Mouse (Mus musculus): ENCODE measurements around the gene Hoxc11. TPM values are rescaled to one million over a fixed set of nuclear protein-coding genes. Genes with fewer than 3 reads are reported as not detected.

The Hoxc11 gene
- polyA plus RNA-seq (2015; fragmentation: Nextera tagmentation; extraction: Ambion mirVana), result 0.06 TPM in 1 of 2 replicates, not detected in the other

DNA sequence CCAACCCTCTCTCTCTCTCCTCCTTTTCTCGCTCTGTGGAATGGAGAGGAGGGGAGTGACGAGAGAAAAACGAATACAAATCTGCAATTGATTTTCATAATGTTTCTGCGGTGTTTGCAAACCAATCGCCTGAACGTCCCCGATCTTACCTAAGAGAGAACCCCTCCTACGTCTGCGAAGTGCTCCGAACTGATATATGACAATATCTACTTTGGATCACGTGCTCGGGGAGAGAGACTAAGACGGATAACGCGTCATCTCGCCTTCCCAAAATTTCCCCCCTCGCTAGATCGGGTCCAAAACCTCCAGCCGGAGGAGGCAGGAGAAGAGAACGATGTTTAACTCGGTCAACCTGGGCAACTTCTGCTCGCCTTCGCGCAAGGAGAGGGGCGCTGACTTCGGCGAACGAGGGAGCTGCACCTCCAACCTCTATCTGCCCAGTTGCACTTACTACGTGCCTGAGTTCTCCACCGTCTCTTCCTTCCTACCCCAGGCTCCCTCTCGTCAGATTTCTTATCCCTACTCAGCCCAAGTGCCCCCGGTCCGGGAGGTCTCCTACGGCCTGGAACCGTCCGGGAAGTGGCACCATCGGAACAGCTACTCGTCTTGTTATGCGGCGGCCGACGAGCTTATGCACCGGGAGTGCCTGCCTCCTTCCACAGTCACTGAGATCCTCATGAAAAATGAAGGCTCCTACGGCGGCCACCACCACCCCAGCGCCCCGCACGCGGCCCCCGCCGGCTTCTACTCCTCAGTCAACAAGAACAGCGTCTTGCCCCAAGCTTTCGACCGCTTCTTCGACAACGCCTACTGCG is at the start of gene Hoxc11:
Gene Hoxc11, plus strand, starts transcription at position 236 of the 815 bp plus-strand sequence.
- Histone ChIP-seq H3K9me3 (ENCODE audit: control insufficient read depth, low read length) (no peaks in the 10 kb centered on the region), H3K4me2 (ENCODE audit: low read depth, low read length) (no peak within 1 kb of the TSS), H3K4me1 (ENCODE audit: control insufficient read depth, insufficient read depth, low read length) (no peaks in the 10 kb centered on the region), H3K27ac (ENCODE audit: low read length) (no peak within 1 kb of the TSS), H3K4me3 (ENCODE audit: low read length) (no peak within 1 kb of the TSS; the same call in 1 of the 2 replicates), H3K9ac (ENCODE audit: low read depth, low read length) (no peak within 1 kb of the TSS), H3K27me3 (replicated peaks; ENCODE audit: control insufficient read depth, insufficient read depth, low read length) (peaks cover 82% of the 10 kb centered on the region), H3K36me3 (ENCODE audit: control insufficient read depth, insufficient read depth, low read length) (no peaks in the 10 kb centered on the region)
- whole genome bisulfite sequencing, result under 1% methylated on average over 56 of the region's 57 CpGs
- ATAC-seq, result no peak

- Histone ChIP-seq H3K4me3 (ENCODE audit: low read length) (no peak overlapping the region), H3K4me1 (ENCODE audit: control insufficient read depth, insufficient read depth, low read length) (no peaks in the 10 kb centered on the region), H3K9me3 (ENCODE audit: control insufficient read depth, low read length) (no peaks in the 10 kb centered on the region), H3K27me3 (replicated peaks; ENCODE audit: control insufficient read depth, insufficient read depth, low read length) (peaks cover 51% of the 10 kb centered on the region), H3K4me2 (ENCODE audit: low read depth, low read length) (no peak overlapping the region), H3K27ac (ENCODE audit: low read length) (no peak overlapping the region), H3K9ac (ENCODE audit: low read depth, low read length) (no peak overlapping the region), H3K36me3 (ENCODE audit: control insufficient read depth, insufficient read depth, low read length) (no peaks in the 10 kb centered on the region)
- ATAC-seq, result no peak
- 38% methylated on average over 1 of the region's 1 CpGs for WGBS
Observed at GRCm38 (mm10) chr15:102904946-102905345, 49.3 kb upstream of the Hoxc11 start.

- WGBS, result under 1% methylated on average over 4 of the region's 4 CpGs
- peaks cover 75% of the 10 kb centered on the region for H3K27me3 ChIP-seq (replicated peaks; ENCODE audit: control insufficient read depth, insufficient read depth, low read length)
Observed at GRCm38 (mm10) chr15:102909536-102909935, 44.7 kb upstream of the Hoxc11 start.

DNA sequence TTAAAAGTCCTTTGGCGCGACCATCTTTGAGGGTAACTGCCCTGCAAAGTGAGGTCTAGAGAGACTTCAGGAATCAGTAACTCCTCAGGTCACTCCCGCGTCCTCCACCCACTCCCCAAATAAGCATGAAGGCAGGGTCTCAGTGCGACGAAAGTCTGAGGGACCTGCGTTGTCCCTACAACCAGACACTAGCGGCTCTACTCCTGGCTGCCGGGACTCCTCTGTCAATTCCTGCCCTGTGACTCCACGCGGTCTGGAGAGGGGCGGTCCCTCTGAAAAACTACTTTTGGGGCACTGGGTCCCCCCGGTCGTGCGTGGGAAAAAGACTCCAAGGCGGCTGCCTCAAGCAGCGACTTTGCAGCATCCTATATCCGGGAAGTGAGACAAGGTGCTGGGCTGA is 44.2 kb upstream of the Hoxc11 start:
- ATAC-seq, result no peak
- Histone ChIP-seq H3K36me3 (ENCODE audit: control insufficient read depth, insufficient read depth, low read length) (no peaks in the 10 kb centered on the region), H3K27ac (ENCODE audit: low read length) (no peak overlapping the region), H3K9ac (ENCODE audit: low read depth, low read length) (no peak overlapping the region), H3K4me1 (ENCODE audit: control insufficient read depth, insufficient read depth, low read length) (no peaks in the 10 kb centered on the region), H3K9me3 (ENCODE audit: control insufficient read depth, low read length) (no peaks in the 10 kb centered on the region), H3K27me3 (replicated peaks; ENCODE audit: control insufficient read depth, insufficient read depth, low read length) (peaks cover 73% of the 10 kb centered on the region), H3K4me2 (ENCODE audit: low read depth, low read length) (no peak overlapping the region), H3K4me3 (ENCODE audit: low read length) (no peak overlapping the region)
- under 1% methylated on average over 18 of the region's 18 CpGs for WGBS

More at GRCm38 (mm10) chr15:102909536-102909935, 44.7 kb upstream of the Hoxc11 start:
- Histone ChIP-seq H3K36me3 (ENCODE audit: control insufficient read depth, insufficient read depth, low read length) (no peaks in the 10 kb centered on the region), H3K4me2 (ENCODE audit: low read depth, low read length) (no peak overlapping the region), H3K27ac (ENCODE audit: low read length) (no peak overlapping the region), H3K4me3 (ENCODE audit: low read length) (no peak overlapping the region), H3K4me1 (ENCODE audit: control insufficient read depth, insufficient read depth, low read length) (no peaks in the 10 kb centered on the region), H3K9me3 (ENCODE audit: control insufficient read depth, low read length) (no peaks in the 10 kb centered on the region), H3K9ac (ENCODE audit: low read depth, low read length) (no peak overlapping the region)
- no peak for ATAC-seq

GRCm38 (mm10) chr15:102910496-102911095 is 43.6 kb upstream of the Hoxc11 start:
- H3K9me3 ChIP-seq (ENCODE audit: control insufficient read depth, low read length), result no peaks in the 10 kb centered on the region
- ATAC-seq, result no peak
- WGBS, result 2% methylated on average over 22 of the region's 22 CpGs
- no peak overlapping the region for H3K4me2 ChIP-seq (ENCODE audit: low read depth, low read length)
- H3K4me1 ChIP-seq (ENCODE audit: control insufficient read depth, insufficient read depth, low read length), result no peaks in the 10 kb centered on the region
- H3K4me3 ChIP-seq (ENCODE audit: low read length), result no peak overlapping the region
- no peaks in the 10 kb centered on the region for H3K36me3 ChIP-seq (ENCODE audit: control insufficient read depth, insufficient read depth, low read length)
- peaks cover 70% of the 10 kb centered on the region for H3K27me3 ChIP-seq (replicated peaks; ENCODE audit: control insufficient read depth, insufficient read depth, low read length)
- no peak overlapping the region for H3K27ac ChIP-seq (ENCODE audit: low read length)
- H3K9ac ChIP-seq (ENCODE audit: low read depth, low read length), result no peak overlapping the region

DNA sequence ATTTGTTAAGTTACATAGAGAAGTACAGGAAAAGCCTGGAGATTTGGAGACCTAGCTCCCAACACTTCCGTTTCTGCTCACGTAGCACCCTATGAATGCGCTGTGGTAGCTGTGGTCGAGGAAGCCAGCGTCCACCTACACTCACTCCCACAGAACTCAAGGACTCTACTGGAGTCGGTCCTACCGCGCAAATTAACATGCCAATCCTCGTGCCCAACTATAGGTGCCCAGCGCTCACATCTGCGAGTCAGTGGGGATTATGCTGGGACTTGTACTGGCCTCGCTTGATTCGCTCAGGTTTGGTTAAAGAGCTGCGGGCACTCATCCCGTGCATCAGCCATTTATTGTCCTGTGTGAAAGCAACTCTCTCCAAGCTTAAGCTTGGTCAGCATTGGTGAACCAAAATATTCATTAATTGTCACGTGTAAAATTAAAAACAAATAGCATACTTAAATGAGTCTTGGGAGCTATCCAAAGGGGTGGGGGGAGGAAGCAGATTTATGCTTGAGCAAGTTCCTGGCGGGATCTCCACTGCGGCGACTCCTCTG is 41.1 kb upstream of the Hoxc11 start:
- H3K4me3 ChIP-seq (ENCODE audit: low read length), result no peak overlapping the region
- no peaks in the 10 kb centered on the region for H3K9me3 ChIP-seq (ENCODE audit: control insufficient read depth, low read length)
- H3K27ac ChIP-seq (ENCODE audit: low read length), result no peak overlapping the region
- WGBS, result under 1% methylated on average over 19 of the region's 19 CpGs
- no peaks in the 10 kb centered on the region for H3K36me3 ChIP-seq (ENCODE audit: control insufficient read depth, insufficient read depth, low read length)
- H3K27me3 ChIP-seq (replicated peaks; ENCODE audit: control insufficient read depth, insufficient read depth, low read length), result peaks cover 81% of the 10 kb centered on the region
- H3K9ac ChIP-seq (ENCODE audit: low read depth, low read length), result no peak overlapping the region
- H3K4me2 ChIP-seq (ENCODE audit: low read depth, low read length), result no peak overlapping the region
- no peaks in the 10 kb centered on the region for H3K4me1 ChIP-seq (ENCODE audit: control insufficient read depth, insufficient read depth, low read length)
- no peak for ATAC-seq

- Histone ChIP-seq H3K4me2 (ENCODE audit: low read depth, low read length) (no peak overlapping the region), H3K27ac (ENCODE audit: low read length) (no peak overlapping the region), H3K36me3 (ENCODE audit: control insufficient read depth, insufficient read depth, low read length) (no peaks in the 10 kb centered on the region), H3K4me3 (ENCODE audit: low read length) (no peak overlapping the region), H3K27me3 (replicated peaks; ENCODE audit: control insufficient read depth, insufficient read depth, low read length) (peaks cover 87% of the 10 kb centered on the region), H3K4me1 (ENCODE audit: control insufficient read depth, insufficient read depth, low read length) (0 out of 2 replicates have a peak, but pooled peaks cover 4% of the 10 kb centered on the region), H3K9me3 (ENCODE audit: control insufficient read depth, low read length) (no peaks in the 10 kb centered on the region), H3K9ac (ENCODE audit: low read depth, low read length) (no peak overlapping the region)
- WGBS, result 2% methylated on average over 20 of the region's 20 CpGs
- no peak for ATAC-seq
Observed at GRCm38 (mm10) chr15:102917972-102918572, 36.2 kb upstream of the Hoxc11 start.

- Histone ChIP-seq H3K4me3 (ENCODE audit: low read length) (no peak overlapping the region), H3K9ac (ENCODE audit: low read depth, low read length) (no peak overlapping the region), H3K27ac (ENCODE audit: low read length) (no peak overlapping the region), H3K4me1 (ENCODE audit: control insufficient read depth, insufficient read depth, low read length) (0 out of 2 replicates have a peak, but pooled peaks cover 4% of the 10 kb centered on the region), H3K36me3 (ENCODE audit: control insufficient read depth, insufficient read depth, low read length) (no peaks in the 10 kb centered on the region), H3K4me2 (ENCODE audit: low read depth, low read length) (no peak overlapping the region), H3K27me3 (replicated peaks; ENCODE audit: control insufficient read depth, insufficient read depth, low read length) (peaks cover 86% of the 10 kb centered on the region), H3K9me3 (ENCODE audit: control insufficient read depth, low read length) (no peaks in the 10 kb centered on the region)
- 2% methylated on average over 7 of the region's 7 CpGs for WGBS
- ATAC-seq, result no peak
Observed at GRCm38 (mm10) chr15:102918611-102919265, 35.5 kb upstream of the Hoxc11 start.

Data from intestine, embryonic 16.5 days (tissue).